Mouse (Mus musculus) cerebellum, adult 2 months (tissue): ENCODE data around the gene Ryr2.

Experiments
- CTCF ChIP-seq: fragments of 200-500 bp; IDR thresholded peaks from 2 replicates; pipeline ENCODE4 v1.5.1; 2011; ENCODE audit warnings: low read depth, mild to moderate bottlenecking, control low read depth, low read length, moderate library complexity, borderline replicate concordance; ENCODE audit not compliant: insufficient read depth
- POLR2A ChIP-seq: fragments of 200-500 bp; IDR thresholded peaks from 2 replicates; pipeline ENCODE4 v1.6.1; 2011; ENCODE audit warnings: low read length, control low read depth, borderline replicate concordance; ENCODE audit not compliant: insufficient read depth

DNA sequence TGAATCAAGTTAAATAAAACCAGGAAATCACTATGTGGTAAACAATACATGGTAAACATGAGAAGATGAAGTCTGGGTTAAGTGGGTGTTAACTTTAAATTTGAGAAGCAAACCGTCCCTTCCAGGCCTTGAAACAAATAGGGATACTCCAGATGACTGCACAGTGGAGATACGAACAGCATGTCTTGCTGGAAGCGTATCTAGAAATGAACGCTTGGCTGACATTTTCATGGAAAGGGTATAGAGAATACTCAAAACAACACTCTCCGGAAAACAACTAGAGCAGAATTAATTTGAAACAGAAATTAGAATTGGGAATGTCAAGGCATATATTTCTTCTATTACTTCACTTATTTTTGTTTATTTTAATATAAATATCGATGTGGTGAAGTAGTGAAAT lies 329.0 kb downstream of the Ryr2 start:
- no peak for TF ChIP-seq CTCF
- no peak for TF ChIP-seq POLR2A
